Mouse (Mus musculus) heart, postnatal 10 days (tissue): ENCODE measurements around the gene Gm3468. TPM values are rescaled to one million over a fixed set of nuclear protein-coding genes. Genes with fewer than 3 reads are reported as not detected.
A peak's percentile ranks its signal among the peaks of the same experiment; 100 is the strongest.
"Not testable (repeated sequence)": the region's sequence is repeated elsewhere in the genome, so short reads cannot be mapped to it uniquely, and the experiment has no call there.

Experiments used
- DNase-seq, 2 experiments: peaks; one replicate each; pipeline ENCODE4 v3.0.0; 2021
- intact Hi-C: fragments of 180-260 bp; cut with DNase I; formaldehyde crosslinking; loops from one replicate; pipeline ENCODE4 v1.15.1; 2025
- total RNA-seq, 2 experiments: library from RNA; stranded (reverse); gene quantifications; 2 replicates each; pipeline ENCODE4 v1.2.3; 2021

Gm3468 gene
- total RNA-seq: under 1 TPM; 0.36 to 0.57 TPM

DNA sequence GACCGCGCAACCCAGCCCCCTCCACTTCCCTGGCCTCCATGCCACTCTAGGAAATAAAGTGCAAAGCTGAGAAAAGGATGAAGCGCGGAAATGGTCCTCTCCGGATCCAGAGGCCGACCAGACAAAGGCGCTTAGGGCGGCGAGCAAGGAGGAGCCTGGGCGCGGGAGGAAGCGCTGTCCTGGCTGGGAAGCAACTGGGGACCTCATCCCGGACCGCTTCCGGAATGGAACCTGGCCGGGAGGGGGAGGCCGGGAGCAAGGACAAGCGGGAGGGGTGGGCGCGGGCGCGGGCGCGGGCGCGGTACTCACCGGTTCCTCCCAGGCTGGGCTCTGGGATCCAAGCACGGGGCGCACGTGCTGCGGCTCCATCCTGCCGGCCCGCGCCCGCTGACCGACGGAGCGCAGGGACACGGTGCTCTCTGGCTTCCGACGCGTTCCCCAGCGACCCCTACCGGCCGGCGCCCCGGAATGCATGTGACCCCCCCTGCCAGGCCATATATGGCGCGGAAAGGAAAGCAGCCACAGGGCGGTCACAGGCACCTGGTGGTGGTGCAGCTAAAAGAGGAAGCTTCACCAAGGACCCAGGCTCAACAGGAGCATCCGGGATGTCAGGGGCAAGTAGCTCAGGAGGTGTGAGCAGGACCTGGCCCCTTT lies at the start of gene Gm3468:
TSS of gene Gm3468 (minus strand) at position 394 of the 654 bp plus-strand sequence.
- intact Hi-C loops: not testable (repeated sequence)
- DNase-seq: peak; percentile 51 to 66

DNA sequence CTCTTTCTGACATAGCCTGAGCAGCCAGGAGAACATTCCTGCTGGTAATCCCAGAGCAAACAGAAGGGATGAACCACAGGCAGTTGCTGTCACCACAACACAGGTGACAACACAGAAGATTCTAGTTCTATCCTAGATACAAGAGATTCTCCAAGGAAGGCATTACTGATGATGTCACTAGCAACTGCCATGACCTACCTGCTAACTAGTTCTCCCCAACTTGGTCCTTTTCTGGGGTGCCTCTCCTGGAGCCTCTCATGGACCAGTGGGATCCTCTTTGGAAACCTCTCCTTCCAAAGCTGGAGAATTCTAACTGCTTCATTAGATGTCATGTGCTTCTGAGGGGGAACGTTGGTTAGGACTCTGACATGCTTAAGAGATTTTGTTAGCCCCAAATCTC lies 17.2 kb upstream of the Gm3468 start, which contains the start of gene Gm3476:
TSS of gene Gm3476 (minus strand) at position 101 of the 400 bp plus-strand sequence.
- intact Hi-C loops, DNase-seq: not testable (repeated sequence)

DNA sequence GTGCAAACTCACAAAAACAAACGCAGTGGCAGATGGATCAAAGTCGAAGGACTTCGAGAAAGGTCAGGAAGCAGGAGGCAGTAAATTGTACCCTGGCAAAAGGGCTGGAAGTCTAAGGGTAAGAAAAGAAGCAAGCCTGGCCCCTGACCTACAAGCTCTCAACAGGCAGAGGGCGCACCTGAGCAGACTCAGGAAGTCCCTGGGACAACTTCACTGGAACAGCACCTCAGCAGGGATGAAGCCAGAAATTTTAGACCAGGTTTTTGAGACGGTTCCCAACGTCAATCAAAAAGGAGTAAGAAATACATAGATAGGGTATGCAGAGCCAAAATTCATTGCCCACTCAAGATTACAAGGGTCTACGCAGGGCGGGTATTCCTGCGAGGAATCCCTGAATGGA lies 965 bp downstream of the Gm3468 start:
- intact Hi-C loops: not testable (repeated sequence)
- DNase-seq: peak in 1 of 2 experiments; percentile 2

DNA sequence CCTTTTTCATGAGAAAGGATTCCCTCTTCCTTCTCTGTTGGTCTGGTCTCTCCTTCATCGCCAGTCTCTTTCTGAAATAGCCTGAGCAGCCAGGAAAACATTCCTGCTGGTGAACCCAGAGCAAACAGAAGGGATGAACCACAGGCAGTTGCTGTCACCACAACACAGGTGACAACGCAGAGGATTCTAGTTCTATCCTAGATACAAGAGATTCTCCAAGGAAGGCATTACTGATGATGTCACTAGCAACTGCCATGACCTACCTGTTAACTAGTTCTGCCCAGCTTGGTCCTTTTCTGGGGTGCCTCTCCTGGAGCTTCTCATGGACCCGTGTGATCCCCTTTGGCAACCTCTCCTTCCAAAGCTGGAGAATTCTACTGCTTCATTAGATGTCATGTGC lies 14.6 kb downstream of the Gm3468 start, which contains the start of gene Gm8206:
TSS of gene Gm8206 (minus strand) at position 101 of the 400 bp plus-strand sequence.
- intact Hi-C loops, DNase-seq: not testable (repeated sequence)

DNA sequence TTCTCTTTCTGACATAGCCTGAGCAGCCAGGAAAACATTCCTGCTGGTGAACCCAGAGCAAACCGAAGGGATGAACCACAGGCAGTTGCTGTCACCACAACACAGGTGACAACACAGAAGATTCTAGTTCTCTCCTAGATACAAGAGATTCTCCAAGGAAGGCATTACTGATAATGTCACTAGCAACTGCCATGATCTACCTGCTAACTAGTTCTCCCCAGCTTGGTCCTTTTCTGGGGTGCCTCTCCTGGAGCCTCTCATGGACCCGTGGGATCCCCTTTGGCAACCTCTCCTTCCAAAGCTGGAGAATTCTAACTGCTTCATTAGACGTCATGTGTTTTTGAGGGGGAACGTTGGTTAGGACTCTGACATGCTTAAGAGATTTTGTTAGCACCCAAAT lies 50.3 kb downstream of the Gm3468 start, which contains the start of gene Gm6337:
TSS of gene Gm6337 (minus strand) at position 101 of the 400 bp plus-strand sequence.
- intact Hi-C loops, DNase-seq: not testable (repeated sequence)

Other genes starting within 250 kb of the Gm3468 start
- gene Gm8237, start 228.3 kb downstream of the Gm3468 start, total RNA-seq: 1 to 10 TPM in 1 of 2 experiments, under 1 TPM in 1; 0.57 to 1.3 TPM
- gene Gm3248, start 146.9 kb downstream of the Gm3468 start, total RNA-seq: under 1 TPM; 0.57 to 0.81 TPM
- gene Gm3453, start 129.5 kb downstream of the Gm3468 start, total RNA-seq: not detected
- not detected for gene Gm6337, start 50.4 kb downstream of the Gm3468 start, total RNA-seq
- gene Gm8206, start 14.7 kb downstream of the Gm3468 start, total RNA-seq: 1 to 10 TPM in 1 of 2 experiments, not detected in 1; 1.1 TPM
- gene Gm3476, start 17.1 kb upstream of the Gm3468 start, total RNA-seq: not detected
- 1 to 10 TPM; 1.2 to 1.3 TPM for gene Gm21560, start 110.6 kb upstream of the Gm3468 start, total RNA-seq
- 1 to 10 TPM in 1 of 2 experiments, under 1 TPM in 1; 0.89 to 1.4 TPM for gene Gm3411, start 178.6 kb upstream of the Gm3468 start, total RNA-seq
- gene Gm21103, start 196.2 kb upstream of the Gm3468 start, total RNA-seq: not detected
- not detected for gene Gm3618, start 235.0 kb upstream of the Gm3468 start, total RNA-seq